Mouse (Mus musculus): ENCODE measurements around the gene Tktl1. TPM values are rescaled to one million over a fixed set of nuclear protein-coding genes. Genes with fewer than 3 reads are reported as not detected.
"Not testable (repeated sequence)": the region's sequence is repeated elsewhere in the genome, so short reads cannot be mapped to it uniquely, and the experiment has no call there.

Gene Tktl1
- total RNA-seq (2021) = not detected
- long read RNA-seq = 0 reads

DNA sequence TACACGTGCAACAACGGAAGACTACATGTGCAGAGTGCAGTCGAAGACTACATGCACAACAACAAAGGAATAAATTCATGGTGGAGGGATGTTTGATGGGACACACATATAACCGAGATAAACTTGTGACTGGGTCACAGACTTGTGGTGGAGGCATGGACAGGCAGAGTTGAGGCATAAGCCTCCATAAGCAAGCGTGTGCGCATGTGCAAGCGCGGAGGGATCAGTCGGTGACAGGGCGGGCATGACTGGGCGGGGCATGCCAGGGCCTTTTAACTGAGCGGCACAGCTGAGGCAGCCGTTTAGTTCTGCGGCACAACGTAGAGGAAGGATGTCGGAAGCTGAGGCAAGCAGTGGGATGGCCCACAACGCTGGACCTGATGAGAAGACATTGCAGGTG lies at the start of gene Tktl1:
Gene Tktl1, plus strand, starts transcription at position 301 of the 400 bp plus-strand sequence.
- DNase-seq (ENCODE audit: low spot score in 2 of 2) = no peak

DNA sequence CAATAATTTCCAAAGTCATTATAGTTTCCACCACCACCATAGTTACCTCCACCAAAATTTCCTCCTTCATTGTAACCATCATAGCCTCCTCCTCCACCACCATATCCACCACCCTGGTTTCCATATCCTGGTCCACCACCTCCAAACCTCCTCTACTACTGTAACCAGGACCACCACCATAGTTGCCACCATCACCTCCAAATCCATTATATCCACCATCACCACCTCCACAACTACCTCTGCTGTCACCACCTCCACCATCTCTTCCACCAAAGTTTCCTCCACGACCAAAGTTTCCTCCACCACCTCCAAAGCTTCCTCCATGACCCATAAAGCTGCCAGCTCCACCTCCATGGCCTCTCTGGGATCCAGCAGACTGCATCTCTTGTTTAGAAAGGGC lies 41.8 kb upstream of the Tktl1 start, which contains the start of gene Mecp2:
Gene Mecp2, minus strand, starts transcription at position 101 of the 400 bp plus-strand sequence.
- DNase-seq (ENCODE audit: low spot score in 2 of 2) = not testable (repeated sequence)

DNA sequence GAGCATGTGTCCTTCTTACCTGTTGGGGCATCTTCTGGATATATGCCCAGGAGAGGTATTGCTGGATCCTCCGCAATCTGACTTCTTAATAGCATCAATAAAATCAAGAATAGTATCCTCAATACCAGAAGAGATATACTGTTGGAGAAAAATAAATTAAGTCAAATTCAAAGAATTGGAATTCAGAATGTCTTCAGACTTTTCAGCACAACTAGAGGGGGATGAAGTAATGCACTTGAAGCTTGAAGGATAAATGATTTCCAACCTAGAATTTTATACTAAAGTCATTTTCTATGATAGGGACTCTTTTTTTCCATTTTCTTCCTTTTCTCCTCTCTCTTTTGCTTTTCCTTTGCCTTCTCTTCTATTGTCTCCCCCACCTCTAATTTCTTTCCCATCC lies 9.3 kb upstream of the Tktl1 start, which contains the start of gene Tex28:
Gene Tex28, minus strand, starts transcription at position 101 of the 400 bp plus-strand sequence.
- DNase-seq (ENCODE audit: low spot score in 2 of 2) = no peak

GRCm38 (mm10) chrX:74203556-74203955 lies 26.5 kb downstream of the Tktl1 start:
- DNase-seq (ENCODE audit: low spot score in 2 of 2) = no peak

DNA sequence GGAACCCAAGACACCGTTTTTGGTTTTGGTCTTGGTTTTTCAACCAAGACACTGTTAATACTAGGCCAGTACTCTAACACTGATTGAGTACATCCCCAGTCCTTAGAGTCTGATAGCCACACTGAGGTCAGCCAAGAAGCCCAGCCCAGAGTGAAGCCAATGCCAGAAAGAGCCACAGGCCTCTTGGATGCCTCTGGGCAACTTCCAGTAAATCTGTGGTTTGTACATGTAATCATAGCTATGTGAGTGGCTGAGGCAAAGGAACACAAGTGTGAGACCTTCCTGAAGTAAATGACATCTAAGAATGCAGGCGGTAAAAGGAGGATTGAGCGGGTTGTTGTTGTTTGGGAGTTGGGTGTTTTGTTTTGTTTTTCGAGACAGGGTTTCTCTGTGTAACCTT lies 41.4 kb downstream of the Tktl1 start:
- no peak for DNase-seq (ENCODE audit: low spot score in 2 of 2)

GRCm38 (mm10) chrX:74219449-74219848 lies 42.4 kb downstream of the Tktl1 start:
- DNase-seq (ENCODE audit: low spot score in 2 of 2) = no peak

DNA sequence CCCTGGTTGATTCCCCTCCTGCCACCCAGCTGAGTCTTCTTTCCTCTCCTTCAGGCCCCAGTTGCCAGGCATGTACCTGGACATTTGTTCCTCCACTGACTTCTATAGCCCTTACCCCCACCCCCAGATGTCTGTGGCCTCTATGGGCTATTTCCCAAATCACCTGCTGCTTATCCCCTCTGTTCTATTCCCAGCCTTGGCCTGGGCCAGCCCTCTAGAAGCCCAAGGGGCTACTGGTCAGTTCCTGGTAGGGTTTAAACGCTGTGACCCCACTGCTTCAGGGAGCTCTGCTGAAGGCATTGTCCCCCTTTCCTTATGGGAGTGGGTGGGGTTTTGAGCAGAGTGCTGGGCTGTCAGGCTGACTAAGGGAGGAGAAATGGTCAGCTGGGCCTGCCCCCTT lies 43.0 kb downstream of the Tktl1 start:
- not testable (repeated sequence) for DNase-seq (ENCODE audit: low spot score in 2 of 2)

DNA sequence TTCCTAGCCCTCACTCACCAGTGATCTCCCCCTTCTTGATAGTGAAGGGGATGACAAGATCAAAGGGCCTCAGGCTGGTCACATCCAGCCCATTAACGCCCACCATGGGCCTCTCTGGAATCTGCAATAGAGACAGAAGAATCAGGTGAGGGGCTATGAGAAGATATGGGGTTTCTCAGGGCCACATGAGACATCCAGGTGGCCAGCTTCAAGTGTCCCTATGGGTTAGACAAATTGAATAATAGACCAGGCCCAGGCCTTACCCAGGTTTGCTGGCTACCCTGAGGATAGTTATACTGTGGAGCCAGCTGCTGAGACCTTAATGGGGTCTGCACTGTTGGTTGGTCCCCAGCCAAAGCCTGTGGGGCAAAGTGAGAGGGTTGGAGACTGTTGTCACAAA lies 53.0 kb downstream of the Tktl1 start:
- DNase-seq (ENCODE audit: low spot score in 2 of 2) = no peak

DNA sequence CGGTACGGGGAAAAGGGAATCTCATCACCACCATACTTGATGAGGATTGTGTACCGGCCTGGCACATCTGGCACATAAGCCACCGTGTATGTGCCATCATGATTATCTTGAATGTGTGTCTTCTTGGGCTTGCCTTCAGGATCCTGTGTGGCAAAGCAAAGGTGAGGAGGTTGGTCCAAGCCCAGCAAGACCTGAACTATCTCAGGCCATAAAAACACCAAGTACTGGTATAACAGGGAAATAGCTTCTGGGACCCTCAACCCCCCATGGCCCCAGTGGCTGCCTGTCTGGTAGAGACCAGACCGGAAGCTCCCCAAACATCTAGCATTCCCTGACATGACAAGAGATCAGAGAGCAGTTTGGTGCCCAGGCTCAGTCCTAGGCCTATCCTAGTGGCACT lies 56.1 kb downstream of the Tktl1 start:
- no peak for DNase-seq (ENCODE audit: low spot score in 2 of 2)

DNA sequence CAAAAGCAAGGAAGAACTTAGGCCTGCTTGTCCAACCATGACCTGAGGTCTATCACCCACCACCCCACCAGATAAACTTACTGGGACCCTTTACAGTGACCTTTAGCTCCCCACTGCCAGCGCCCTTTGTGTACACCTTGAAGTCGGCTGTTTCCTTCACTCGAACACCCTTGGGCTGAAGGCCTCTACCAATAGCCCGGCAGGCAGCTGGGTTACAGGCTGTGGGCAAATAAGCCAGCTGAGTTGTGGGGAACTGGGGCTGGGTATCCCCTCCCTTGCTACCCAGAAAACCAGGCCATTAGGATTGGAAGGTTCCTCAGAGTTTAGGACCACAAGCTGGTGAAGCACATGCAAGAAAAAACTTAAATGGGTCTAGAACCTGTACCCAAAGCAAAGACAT lies 63.3 kb downstream of the Tktl1 start:
- no peak for DNase-seq (ENCODE audit: low spot score in 2 of 2)

DNA sequence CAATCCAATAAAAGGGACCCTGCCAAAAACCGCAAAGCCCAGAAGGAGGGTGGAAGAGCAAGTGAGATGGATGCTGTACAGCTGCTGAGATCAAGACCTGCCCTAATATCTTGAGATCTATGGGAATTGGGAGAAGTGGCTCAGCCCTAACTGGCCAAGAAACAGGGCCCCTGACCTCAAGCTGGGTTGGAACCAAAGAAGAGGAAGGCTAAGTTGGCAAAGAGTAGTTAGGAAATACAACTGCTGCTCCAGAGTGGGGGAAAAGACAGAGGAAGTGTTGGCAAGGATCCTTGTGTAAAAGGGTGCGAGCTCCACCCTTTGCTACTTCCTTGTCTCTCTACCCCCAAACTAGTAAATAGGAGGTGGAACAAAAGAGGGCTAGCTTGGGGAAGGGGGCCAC lies 66.3 kb downstream of the Tktl1 start:
- DNase-seq (ENCODE audit: low spot score in 2 of 2) = no peak

DNA sequence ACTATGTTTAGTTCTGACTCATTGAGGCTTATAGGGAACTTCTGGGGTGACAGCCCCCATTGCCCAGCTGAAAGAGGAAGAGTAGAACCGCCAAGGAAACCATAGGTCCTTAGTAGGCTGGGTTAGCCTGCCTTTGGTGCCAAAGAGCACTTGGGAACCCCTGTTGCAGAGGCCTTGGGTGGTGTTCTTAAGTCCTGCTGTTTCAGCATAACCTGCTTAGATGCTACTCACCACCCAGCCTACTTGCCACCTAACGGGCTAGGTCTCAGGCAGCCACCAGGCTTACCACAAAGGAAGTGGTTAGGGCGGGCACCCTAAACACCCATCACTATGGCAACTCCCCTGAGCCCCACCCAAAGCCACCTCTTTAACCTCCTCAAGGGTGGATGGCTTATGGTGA lies 66.7 kb downstream of the Tktl1 start:
- no peak for DNase-seq (ENCODE audit: low spot score in 2 of 2)

DNA sequence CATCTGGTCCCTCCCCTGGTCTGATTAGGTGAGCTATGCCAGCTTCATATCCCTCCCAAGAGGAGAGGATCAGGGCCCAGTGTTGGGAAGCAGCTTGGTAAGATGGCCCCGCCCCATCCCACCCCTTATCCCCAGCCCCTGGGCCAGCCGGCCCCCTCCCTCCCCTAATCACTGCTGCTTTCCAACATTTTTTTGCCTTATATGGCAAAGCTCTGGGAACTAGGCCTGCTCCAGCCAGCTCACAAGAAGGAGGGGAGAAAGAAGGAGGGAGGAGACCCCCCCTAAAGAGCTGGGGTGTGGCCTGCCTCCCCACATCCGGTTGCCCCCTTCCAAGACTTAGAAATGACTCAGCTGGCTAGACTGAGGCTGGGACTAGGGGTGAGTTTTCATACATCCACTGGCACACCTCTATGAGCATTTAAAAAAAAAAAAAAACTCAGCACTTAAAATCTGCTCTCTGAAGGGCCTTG lies 67.6 kb downstream of the Tktl1 start:
- no peak for DNase-seq (ENCODE audit: low spot score in 2 of 2)

- no peak for DNase-seq (ENCODE audit: low spot score in 2 of 2)
These were observed 68.0 kb downstream of the Tktl1 start for GRCm38 (mm10) chrX:74245107-74245506.

DNA sequence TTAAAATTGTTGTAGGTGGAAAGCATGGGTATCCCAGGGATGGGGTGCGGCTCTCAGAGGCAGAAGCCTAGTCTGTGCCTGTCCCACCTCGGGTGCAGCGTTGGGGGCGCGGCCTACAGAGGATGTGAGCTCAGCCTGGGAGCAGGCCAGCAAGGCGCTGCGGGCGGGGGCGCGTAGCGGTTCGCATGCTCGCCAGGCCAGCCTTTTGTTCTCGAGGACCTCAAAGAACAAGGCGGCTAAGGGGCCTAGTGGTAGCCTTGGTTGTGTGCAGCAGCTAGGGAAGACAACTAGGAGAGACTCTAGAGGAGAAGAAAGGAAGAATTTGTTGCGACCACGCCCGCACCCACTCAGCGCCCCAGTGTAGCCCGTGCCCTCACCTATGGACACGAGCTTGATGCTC lies 68.6 kb downstream of the Tktl1 start:
- peak; percentile 18 to 55 for DNase-seq (ENCODE audit: low spot score in 2 of 2)

DNA sequence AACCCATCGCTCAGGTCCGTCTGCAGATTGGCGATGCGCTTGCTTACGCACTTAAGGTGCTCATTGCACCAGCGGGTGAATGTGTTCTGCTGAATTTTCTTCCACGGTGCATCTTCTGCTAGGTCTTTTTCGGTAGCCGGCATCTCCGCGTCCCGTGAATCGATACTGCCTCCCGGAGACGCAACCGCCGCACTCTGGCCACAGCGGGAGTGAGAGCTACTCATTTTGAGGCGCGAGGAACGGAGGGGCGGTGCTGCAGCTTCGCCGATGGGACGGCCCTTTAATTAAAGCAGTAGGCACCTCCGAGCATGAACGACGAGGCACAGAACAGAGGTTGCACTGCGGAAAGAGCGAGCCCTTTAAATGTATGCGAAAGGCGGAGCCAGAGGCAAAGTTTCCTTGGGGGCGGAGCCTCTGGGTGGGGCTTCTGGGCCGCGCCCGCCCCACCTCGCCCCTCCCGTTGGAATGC lies 69.2 kb downstream of the Tktl1 start:
- DNase-seq (ENCODE audit: low spot score in 2 of 2) = peak; percentile 86 to 90

- no peak for DNase-seq (ENCODE audit: low spot score in 2 of 2)
These were observed 69.6 kb downstream of the Tktl1 start for GRCm38 (mm10) chrX:74246693-74247092.

DNA sequence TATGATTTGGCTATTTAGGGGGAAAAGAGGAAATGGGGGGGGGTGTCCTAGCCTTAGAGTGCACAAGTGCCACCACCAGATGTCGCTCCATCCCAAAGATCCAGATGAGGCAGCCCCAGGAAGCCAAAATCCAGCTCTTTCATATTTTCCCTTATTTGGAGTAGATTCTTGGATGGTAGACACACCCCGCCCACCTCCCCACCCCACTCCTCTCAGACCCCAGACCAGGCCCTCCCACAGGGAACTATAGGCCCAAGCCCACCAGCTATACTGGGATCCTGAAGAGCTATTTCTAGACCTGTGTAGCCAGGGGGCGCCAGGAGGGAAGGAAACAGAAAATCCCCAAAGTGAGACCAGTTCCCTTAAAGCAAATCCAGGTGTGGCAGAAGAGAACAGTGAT lies 71.6 kb downstream of the Tktl1 start:
- DNase-seq (ENCODE audit: low spot score in 2 of 2) = peak in 1 of 2 experiments; percentile 48

GRCm38 (mm10) chrX:74249615-74250014 lies 72.6 kb downstream of the Tktl1 start, which contains the start of gene Flna:
Flna (minus strand) TSS chrX:74249820.
- peak; percentile 50 to 66 for DNase-seq (ENCODE audit: low spot score in 2 of 2)

- peak; percentile 79 to 89 for DNase-seq (ENCODE audit: low spot score in 2 of 2)
These were observed 77.3 kb downstream of the Tktl1 start, which contains the start of gene Emd for GRCm38 (mm10) chrX:74254153-74254887. Emd (plus strand) TSS chrX:74254687.

GRCm38 (mm10) chrX:74254888-74255565 lies 78.0 kb downstream of the Tktl1 start:
- DNase-seq (ENCODE audit: low spot score in 2 of 2) = no peak

DNA sequence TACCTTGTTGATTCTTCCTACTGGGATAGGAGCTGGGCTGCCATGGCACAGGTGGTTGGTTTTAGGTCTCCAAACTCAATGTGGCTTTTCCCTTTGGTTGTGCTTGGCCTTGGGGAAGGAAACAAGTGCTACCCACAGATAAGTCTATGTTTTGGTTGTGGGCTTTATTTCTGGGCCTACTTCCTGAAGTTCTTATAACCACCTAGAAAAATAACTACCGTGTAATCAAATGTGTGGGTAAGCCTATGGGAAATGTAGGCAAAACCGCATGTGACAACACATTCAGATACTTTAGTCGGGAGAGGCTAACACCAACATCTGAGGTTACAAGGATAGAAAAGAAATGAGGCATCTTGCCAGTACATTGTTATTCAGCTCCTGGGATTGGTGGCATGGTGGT lies 80.7 kb downstream of the Tktl1 start:
- no peak for DNase-seq (ENCODE audit: low spot score in 2 of 2)
